Mouse (Mus musculus) bone marrow, adult 2 months (tissue): ENCODE data around the gene Strap. TPM values are rescaled to one million over a fixed set of nuclear protein-coding genes. Genes with fewer than 3 reads are reported as not detected.

Experiments used
- H3K27ac ChIP-seq: fragments of 200-500 bp; 2 replicates; pipeline ENCODE4 v1.5.1; 2012; ENCODE audit warnings: low read depth, mild to moderate bottlenecking, control low read depth, inconsistent platforms, low read length; ENCODE audit not compliant: control insufficient read depth, poor library complexity, insufficient read depth
- H3K4me1 ChIP-seq: fragments of 200-500 bp; 2 replicates; pipeline ENCODE4 v1.6.1; 2011; ENCODE audit warnings: low read length; ENCODE audit not compliant: control insufficient read depth, insufficient read depth
- H3K4me3 ChIP-seq: fragments of 200-500 bp; replicated peaks from 2 replicates; pipeline ENCODE3; 2011; ENCODE audit warnings: mild to moderate bottlenecking, low read depth, low read length, control low read depth; ENCODE audit not compliant: control insufficient read depth
- CTCF ChIP-seq: fragments of 200-500 bp; IDR thresholded peaks from 2 replicates; pipeline ENCODE4 v1.5.1; 2011; ENCODE audit warnings: low read length, control low read depth; ENCODE audit not compliant: control insufficient read depth, insufficient read depth
- POLR2A ChIP-seq: fragments of 200-500 bp; IDR thresholded peaks from 2 replicates; pipeline ENCODE4 v1.6.1; 2011; ENCODE audit warnings: low read depth, mild to moderate bottlenecking, control low read depth, low read length, borderline replicate concordance; ENCODE audit not compliant: control insufficient read depth
- WGBS: fragments of 180-500 bp; shearing (Covaris S2); methylation state at CpG from one replicate; pipeline ENCODE4 v1.1.7; 2018; 5-methylcytosine and 5-hydroxymethylcytosine counted together
- polyA plus RNA-seq: library from polyadenylated mRNA; stranded (reverse); fragments of >200 nt; gene quantifications from 2 replicates; pipeline ENCODE4 v1.2.4, GENCODE M21; 2011; ENCODE audit warnings: low replicate concordance; ENCODE audit not compliant: missing spikeins, insufficient read depth, insufficient read length

Gene Strap
- polyA plus RNA-seq, 1 experiment: 43.6 TPM

DNA sequence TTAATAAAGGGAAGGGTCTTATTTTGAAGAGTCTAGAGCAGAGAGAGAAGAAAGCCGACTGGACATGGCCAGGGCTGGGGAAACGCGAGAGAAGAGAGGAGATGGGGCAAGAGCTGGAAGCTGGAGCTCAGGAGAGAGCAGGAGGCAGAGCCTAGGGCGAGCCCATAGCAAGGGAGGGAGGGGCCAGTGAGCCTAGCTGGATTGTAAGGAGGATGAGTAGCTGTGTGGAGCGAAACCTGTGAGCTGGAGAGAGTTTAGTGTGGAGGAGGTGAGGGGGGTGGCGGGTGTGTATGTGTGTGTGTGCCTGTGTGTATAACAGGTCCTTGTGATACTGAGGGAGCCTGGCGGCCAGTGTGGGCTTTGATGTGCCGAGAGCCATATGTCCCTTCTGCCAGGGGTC, 24.8 kb downstream of the Strap start:
- WGBS: 81% methylated on average over 8 of the region's 8 CpGs
- H3K4me3 ChIP-seq: no peak overlapping the region
- H3K27ac ChIP-seq: no peak overlapping the region
- H3K4me1 ChIP-seq: no peaks in the 10 kb centered on the region
- TF ChIP-seq POLR2A: no peak
- no peak for TF ChIP-seq CTCF

DNA sequence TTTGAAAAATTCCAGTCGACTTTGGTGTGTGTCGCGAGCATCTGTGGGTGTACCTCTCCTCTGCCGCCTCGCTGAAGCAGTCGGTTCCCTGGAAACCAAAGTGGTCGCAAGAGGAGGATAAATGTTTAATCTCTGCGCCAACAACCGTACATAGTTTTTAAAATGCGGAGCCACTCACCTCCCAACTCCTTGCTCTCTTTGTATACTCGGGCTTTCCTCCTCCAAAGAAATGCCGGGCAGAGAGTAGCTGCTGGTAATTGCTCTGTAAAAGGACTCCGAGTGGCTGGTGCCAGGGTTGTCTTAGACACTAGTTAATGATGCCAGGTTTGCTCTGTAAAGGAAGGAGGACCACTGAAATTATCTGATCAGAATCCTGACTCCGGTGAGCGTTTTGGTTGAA, 26.1 kb downstream of the Strap start:
- no peak overlapping the region for H3K4me3 ChIP-seq
- H3K4me1 ChIP-seq: no peaks in the 10 kb centered on the region
- H3K27ac ChIP-seq: no peak overlapping the region
- no peak for TF ChIP-seq POLR2A
- TF ChIP-seq CTCF: no peak
- WGBS: 88% methylated on average over 15 of the region's 15 CpGs

DNA sequence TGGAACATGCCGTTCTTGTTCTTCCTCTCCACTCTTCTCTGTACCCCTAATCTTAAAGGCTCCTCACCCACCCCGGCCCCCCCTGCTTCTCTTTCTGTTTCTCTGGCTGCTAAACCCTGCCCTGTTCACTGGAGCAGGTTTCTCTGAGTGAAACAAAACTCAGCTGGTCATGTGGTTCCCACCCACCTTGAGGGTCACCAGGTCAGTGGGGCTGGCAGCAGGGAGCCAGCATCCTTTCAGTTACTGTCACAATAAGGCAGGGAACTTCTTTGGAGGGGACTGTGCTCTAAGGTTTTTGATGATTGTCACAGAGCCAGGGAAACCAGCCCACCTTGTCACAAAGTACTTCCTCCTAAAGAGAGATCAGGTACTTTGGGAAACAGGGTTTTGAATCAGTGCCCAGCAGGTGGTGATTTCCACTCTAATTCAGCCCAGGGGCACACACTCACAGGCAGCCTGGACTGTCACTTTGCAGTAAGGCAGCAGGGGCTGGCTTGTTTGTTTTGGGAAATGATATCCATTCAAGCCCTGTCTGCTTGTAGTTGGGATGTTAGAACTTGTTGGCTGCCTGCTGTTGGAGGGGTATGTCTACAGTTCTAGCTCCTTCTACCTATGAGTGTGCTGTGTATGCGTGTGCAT, 29.8 kb downstream of the Strap start:
- H3K4me3 ChIP-seq: no peak overlapping the region

DNA sequence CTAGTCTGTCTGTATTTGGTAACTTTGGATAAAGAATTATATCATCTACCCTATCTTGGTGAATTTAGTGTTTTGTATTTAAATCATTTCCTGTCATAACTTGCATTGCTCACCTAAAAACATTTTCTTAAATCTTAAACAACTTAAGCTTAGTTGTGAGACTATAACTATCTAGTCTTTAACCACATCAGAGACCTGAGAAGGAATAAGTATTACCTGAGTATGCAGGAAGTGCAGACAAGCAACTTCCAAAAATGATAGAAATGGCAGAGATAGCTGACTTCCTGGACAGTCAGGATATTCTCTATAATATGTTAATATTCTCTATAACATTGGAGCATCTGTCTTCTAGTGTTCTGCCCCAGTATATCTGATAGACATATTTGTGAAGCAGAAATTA, 31.3 kb downstream of the Strap start:
- TF ChIP-seq CTCF: no peak
- Histone ChIP-seq H3K4me1 (no peaks in the 10 kb centered on the region), H3K27ac (no peak overlapping the region), H3K4me3 (no peak overlapping the region)

More for the DNA sequence above, 29.8 kb downstream of the Strap start:
- 57% methylated on average over 3 of the region's 3 CpGs for WGBS
- H3K4me1 ChIP-seq: no peaks in the 10 kb centered on the region
- TF ChIP-seq POLR2A (no peak), CTCF (no peak)
- no peak overlapping the region for H3K27ac ChIP-seq

DNA sequence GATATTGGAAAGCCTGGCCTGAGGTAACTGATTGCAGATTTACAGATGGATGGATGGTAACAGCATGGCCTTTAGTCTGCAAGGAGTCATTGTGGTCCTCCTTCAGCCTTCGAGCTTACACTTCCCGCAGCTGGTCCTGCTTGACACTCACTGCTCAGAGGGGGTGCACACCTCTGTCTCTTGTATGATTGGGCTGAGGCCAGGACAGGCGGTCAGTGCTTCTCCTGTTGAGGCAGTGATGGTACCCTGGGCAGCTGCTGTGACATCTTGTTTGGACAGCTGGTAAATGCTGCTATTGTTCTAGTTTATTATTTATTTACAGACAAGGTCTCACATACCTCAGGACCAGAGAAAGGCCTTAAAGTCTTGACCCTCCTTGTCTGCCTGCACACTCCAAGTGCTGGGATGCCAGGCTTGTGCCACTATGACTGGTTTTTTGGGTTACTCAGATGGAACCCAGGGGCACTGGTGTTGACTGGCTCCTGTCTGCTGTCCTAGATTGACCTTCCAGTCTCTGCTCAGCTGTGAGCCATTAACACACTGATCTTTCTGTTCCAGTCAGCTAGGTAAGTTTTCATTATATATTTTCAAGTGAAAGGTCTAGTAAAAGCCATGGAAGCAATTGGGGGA, 36.9 kb downstream of the Strap start:
- Histone ChIP-seq H3K27ac (no peak overlapping the region), H3K4me1 (no peaks in the 10 kb centered on the region), H3K4me3 (no peak overlapping the region)
- 85% methylated on average over 3 of the region's 3 CpGs for WGBS
- TF ChIP-seq POLR2A (no peak), CTCF (no peak)

DNA sequence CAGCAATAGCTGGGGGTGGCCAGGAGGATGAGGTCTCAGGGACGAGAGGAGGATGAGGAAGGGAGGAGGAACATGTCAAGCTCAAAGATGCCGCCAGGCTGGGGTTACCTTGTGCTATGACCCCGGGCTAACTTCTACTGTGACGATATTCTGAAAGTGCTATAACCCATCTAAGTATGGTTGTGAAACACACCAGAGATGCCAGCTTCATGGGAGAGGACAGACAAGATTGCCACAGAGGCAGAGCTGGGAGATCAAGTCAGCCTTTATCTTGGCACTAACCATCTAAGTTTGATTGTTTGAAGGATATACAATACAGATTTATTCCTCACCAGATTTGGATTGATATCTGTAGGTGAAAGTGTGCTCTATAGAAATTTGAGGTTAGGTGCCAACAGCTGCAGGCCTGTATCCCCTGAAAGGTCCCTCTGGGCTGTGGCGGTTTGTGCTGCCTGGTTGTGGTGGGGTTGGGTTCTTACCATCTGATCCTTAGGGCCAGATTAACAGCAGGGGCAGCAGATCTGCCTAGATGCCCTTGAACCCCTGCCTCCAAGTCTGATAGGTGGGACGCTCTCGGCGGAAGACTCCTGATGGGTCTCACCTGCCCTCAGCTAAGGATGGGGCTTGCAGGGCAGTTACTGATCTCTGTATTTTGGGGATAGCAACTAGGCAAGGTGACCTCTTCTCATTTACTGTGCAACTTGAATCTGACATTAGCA, 38.2 kb downstream of the Strap start:
- H3K4me3 ChIP-seq: no peak overlapping the region
- no peaks in the 10 kb centered on the region for H3K4me1 ChIP-seq
- no peak overlapping the region for H3K27ac ChIP-seq
- no peak for TF ChIP-seq POLR2A
- no peak for TF ChIP-seq CTCF
- WGBS: 81% methylated on average over 8 of the region's 8 CpGs

DNA sequence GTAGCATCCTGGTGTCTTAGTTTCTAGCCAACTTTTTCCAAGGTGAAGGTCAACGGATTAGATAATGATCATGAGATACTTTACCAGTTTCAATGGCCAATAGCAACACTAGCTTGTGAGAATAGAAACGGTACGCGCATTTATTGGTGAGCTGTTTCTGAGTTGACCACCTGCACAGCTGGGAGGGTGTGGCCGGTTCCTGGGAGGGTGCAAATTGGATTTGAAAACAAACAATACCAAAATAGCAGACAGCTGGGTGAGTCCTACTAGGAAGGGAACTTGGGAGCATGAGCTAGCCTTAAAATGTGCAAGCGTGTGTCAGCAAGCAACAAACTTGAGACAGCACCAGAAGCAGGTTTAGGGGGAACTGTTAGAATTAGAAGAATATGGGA, 38.8 kb downstream of the Strap start:
- WGBS: 87% methylated on average over 6 of the region's 6 CpGs

DNA sequence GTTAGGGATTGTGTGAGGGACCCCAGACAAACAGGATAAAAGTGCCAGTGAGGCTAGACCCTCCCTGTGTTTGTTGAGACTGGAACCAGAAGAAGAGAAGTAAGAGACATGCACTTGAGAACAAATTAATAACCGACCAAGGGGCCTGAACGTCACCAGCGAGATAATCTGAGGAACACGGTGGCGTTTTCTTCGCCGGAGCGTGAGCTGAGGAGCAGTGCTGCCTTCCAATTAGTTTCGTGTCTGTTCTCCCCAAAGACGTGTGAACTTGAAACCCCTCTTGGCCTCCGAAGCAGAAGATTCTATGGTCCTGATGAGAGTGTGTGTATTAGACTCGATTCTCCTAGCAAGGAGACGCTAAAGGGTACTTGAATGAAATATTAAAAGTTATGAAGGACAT, 39.3 kb downstream of the Strap start:
- H3K4me3 ChIP-seq: no peak overlapping the region
- H3K4me1 ChIP-seq: no peaks in the 10 kb centered on the region
- TF ChIP-seq CTCF: no peak
- TF ChIP-seq POLR2A: no peak
- H3K27ac ChIP-seq: no peak overlapping the region
- WGBS: 89% methylated on average over 13 of the region's 13 CpGs

More for the DNA sequence above, 38.8 kb downstream of the Strap start:
- TF ChIP-seq CTCF: no peak
- TF ChIP-seq POLR2A: no peak
- no peak overlapping the region for H3K27ac ChIP-seq
- no peaks in the 10 kb centered on the region for H3K4me1 ChIP-seq
- no peak overlapping the region for H3K4me3 ChIP-seq

DNA sequence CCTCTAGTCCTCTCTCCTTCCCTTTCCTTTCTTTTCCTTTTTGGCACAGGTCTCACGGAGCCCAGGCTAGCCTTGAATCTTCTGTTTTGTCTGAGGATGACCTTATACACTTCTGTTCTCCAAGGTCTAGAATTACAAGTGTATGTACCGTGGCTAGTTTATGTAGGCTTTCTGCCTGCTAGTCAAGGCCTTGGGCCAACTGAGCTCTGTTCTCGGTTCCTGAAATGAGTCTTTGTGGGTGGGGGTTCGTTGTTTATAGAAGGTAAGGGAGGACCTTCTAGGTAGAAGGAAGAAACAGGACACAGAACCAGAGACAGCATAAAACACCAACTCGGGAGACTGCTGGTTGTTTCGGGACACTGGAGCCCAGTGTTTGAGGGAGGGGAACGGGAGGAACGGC, 40.3 kb downstream of the Strap start:
- WGBS: 81% methylated on average over 8 of the region's 8 CpGs
- TF ChIP-seq CTCF (no peak), POLR2A (no peak)
- Histone ChIP-seq H3K27ac (no peak overlapping the region), H3K4me3 (no peak overlapping the region), H3K4me1 (no peaks in the 10 kb centered on the region)

DNA sequence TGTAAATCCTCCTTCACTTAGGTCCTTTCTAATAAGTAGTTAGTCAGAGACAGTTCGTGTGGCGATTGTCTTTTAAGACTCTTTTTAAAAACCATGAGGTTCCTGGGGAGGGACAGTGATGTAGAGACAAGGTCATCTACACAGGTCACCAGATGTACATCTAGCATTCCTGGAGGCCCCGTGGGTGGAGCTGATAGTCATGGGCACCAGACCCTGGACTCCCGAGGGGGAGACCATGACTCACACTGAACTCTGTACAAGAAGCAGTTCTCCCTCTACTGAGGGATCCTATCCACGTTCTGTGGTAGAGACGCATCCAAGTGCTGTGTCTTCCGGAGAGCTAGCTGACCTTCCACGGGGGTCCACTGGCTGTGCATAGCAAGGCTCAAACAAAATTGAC, 42.1 kb downstream of the Strap start:
- Histone ChIP-seq H3K4me3 (no peak overlapping the region), H3K27ac (no peak overlapping the region), H3K4me1 (no peaks in the 10 kb centered on the region)
- WGBS: 86% methylated on average over 8 of the region's 8 CpGs
- TF ChIP-seq POLR2A: no peak
- no peak for TF ChIP-seq CTCF
